Mouse (Mus musculus): ENCODE results near the gene Oas2. TPM values are rescaled to one million over a fixed set of nuclear protein-coding genes. Genes with fewer than 3 reads are reported as not detected.

The Oas2 gene
- polyA plus RNA-seq, 1 experiment: not detected

DNA sequence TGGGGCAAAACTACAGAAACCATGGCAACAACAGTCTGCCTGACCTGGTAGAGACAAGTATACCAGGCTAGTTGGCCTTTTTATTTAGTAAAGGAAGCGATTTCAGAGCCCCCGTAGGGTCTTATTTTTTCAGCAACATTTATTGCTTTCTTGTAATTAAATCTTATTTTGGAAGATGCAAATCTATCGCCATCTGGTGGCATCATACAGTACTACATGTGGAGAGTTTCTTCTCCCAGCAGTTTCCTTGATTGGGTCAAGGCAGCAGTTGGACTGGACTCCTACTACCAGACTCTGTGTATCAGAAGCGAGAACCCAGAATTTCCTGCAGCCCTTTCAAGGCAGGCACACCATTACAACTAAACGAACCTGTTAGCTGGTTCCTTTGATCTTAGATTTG lies 3.2 kb downstream of the Oas2 start:
- no peak for TF ChIP-seq TAL1 (IDR thresholded peaks at IDR 0.05; ENCODE audit: low read length)
- no peak for TF ChIP-seq GATA1 (IDR thresholded peaks at IDR 0.05; ENCODE audit: low read length)
- no peaks in the 10 kb centered on the region for H3K4me1 ChIP-seq (ENCODE audit: control insufficient read depth)

GRCm38 (mm10) chr5:120742125-120742524 lies 7.5 kb downstream of the Oas2 start:
- Histone ChIP-seq H3K4me1 (ENCODE audit: control insufficient read depth) (no peaks in the 10 kb centered on the region), H3K9me3 (ENCODE audit: control insufficient read depth, low read length) (no peaks in the 10 kb centered on the region), H3K4me3 (replicated peaks) (no peak overlapping the region), H3K27me3 (ENCODE audit: control insufficient read depth) (no peaks in the 10 kb centered on the region), H3K36me3 (ENCODE audit: control insufficient read depth) (no peaks in the 10 kb centered on the region)
- TF ChIP-seq GATA1 (IDR thresholded peaks at IDR 0.05; ENCODE audit: low read length) (no peak), TAL1 (IDR thresholded peaks at IDR 0.05; ENCODE audit: low read length) (no peak)

More for the DNA sequence above, 3.2 kb downstream of the Oas2 start:
- Histone ChIP-seq H3K27me3 (ENCODE audit: control insufficient read depth) (no peaks in the 10 kb centered on the region), H3K36me3 (ENCODE audit: control insufficient read depth) (no peaks in the 10 kb centered on the region), H3K9me3 (ENCODE audit: control insufficient read depth, low read length) (no peaks in the 10 kb centered on the region), H3K4me3 (replicated peaks) (no peak overlapping the region)

- Histone ChIP-seq H3K4me1 (ENCODE audit: control insufficient read depth) (no peaks in the 10 kb centered on the region), H3K27me3 (ENCODE audit: control insufficient read depth) (no peaks in the 10 kb centered on the region), H3K9me3 (ENCODE audit: control insufficient read depth, low read length) (no peaks in the 10 kb centered on the region), H3K36me3 (ENCODE audit: control insufficient read depth) (no peaks in the 10 kb centered on the region), H3K4me3 (replicated peaks) (no peak overlapping the region)
- TF ChIP-seq GATA1 (IDR thresholded peaks at IDR 0.05; ENCODE audit: low read length) (no peak), TAL1 (IDR thresholded peaks at IDR 0.05; ENCODE audit: low read length) (no peak)
Observed at GRCm38 (mm10) chr5:120734380-120734990, 15.2 kb downstream of the Oas2 start.

- H3K27me3 ChIP-seq (ENCODE audit: control insufficient read depth): no peaks in the 10 kb centered on the region
- no peaks in the 10 kb centered on the region for H3K4me1 ChIP-seq (ENCODE audit: control insufficient read depth)
- no peaks in the 10 kb centered on the region for H3K9me3 ChIP-seq (ENCODE audit: control insufficient read depth, low read length)
- H3K36me3 ChIP-seq (ENCODE audit: control insufficient read depth): no peaks in the 10 kb centered on the region
- TF ChIP-seq GATA1 (IDR thresholded peaks at IDR 0.05; ENCODE audit: low read length) (no peak), TAL1 (IDR thresholded peaks at IDR 0.05; ENCODE audit: low read length) (no peak)
- H3K4me3 ChIP-seq (replicated peaks): no peak overlapping the region
Observed at GRCm38 (mm10) chr5:120733696-120734095, 16.0 kb downstream of the Oas2 start.

DNA sequence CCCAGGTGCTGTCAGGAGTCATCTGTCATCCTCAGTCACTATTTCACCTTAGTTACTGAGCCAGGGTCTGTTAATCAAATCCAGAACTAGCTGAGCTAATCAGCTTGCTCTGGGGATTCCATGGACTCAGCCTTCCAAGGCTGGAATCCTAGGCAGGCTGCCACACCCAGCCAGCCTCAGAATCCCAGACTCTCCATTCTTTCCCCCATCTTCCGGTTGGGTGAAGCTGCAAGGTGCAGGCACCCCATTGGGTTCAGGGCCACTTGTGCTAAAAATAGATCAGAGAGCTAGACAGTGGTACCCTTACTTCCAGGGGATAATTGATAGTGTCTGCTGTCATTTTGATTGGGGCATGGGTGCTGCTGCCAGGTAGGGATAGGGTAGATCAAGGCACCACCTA lies 16.9 kb downstream of the Oas2 start:
- Histone ChIP-seq H3K9me3 (ENCODE audit: control insufficient read depth, low read length) (no peaks in the 10 kb centered on the region), H3K4me3 (replicated peaks) (no peak overlapping the region), H3K36me3 (ENCODE audit: control insufficient read depth) (no peaks in the 10 kb centered on the region), H3K4me1 (ENCODE audit: control insufficient read depth) (no peaks in the 10 kb centered on the region), H3K27me3 (ENCODE audit: control insufficient read depth) (no peaks in the 10 kb centered on the region)
- TF ChIP-seq GATA1 (IDR thresholded peaks at IDR 0.05; ENCODE audit: low read length): no peak
- no peak for TF ChIP-seq TAL1 (IDR thresholded peaks at IDR 0.05; ENCODE audit: low read length)

DNA sequence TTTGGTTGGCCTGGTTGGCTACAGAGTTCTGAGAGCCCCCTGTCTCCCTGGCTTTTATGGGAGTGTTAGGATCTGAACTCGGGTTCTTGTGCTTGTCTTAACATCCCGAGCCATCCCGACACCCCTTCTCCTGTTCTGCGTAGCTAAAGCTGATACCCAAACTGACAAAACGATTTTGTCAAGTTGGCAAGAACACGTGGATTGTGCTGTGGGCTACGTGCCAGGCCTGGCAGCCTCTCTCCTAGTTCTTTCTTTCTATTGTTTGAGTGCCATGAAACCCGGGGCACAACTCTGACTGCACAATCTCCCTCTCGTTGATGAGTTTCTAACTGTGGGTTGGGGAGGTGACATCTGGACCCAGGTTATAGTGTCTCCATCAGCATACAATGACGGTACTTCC lies 20.3 kb downstream of the Oas2 start:
- Histone ChIP-seq H3K4me3 (replicated peaks) (no peak overlapping the region), H3K9me3 (ENCODE audit: control insufficient read depth, low read length) (no peaks in the 10 kb centered on the region), H3K4me1 (ENCODE audit: control insufficient read depth) (no peaks in the 10 kb centered on the region), H3K36me3 (ENCODE audit: control insufficient read depth) (no peaks in the 10 kb centered on the region), H3K27me3 (ENCODE audit: control insufficient read depth) (no peaks in the 10 kb centered on the region)
- TF ChIP-seq TAL1 (IDR thresholded peaks at IDR 0.05; ENCODE audit: low read length) (no peak), GATA1 (IDR thresholded peaks at IDR 0.05; ENCODE audit: low read length) (no peak)

- no peaks in the 10 kb centered on the region for H3K27me3 ChIP-seq (ENCODE audit: control insufficient read depth)
- no peaks in the 10 kb centered on the region for H3K36me3 ChIP-seq (ENCODE audit: control insufficient read depth)
- H3K4me3 ChIP-seq (replicated peaks): no peak overlapping the region
- H3K4me1 ChIP-seq (ENCODE audit: control insufficient read depth): no peaks in the 10 kb centered on the region
- TF ChIP-seq GATA1 (IDR thresholded peaks at IDR 0.05; ENCODE audit: low read length) (no peak), TAL1 (IDR thresholded peaks at IDR 0.05; ENCODE audit: low read length) (no peak)
- no peaks in the 10 kb centered on the region for H3K9me3 ChIP-seq (ENCODE audit: control insufficient read depth, low read length)
Observed at GRCm38 (mm10) chr5:120725811-120726455, 23.7 kb downstream of the Oas2 start.

GRCm38 (mm10) chr5:120721005-120721404 lies 28.6 kb downstream of the Oas2 start:
- Histone ChIP-seq H3K4me3 (replicated peaks) (no peak overlapping the region), H3K27me3 (ENCODE audit: control insufficient read depth) (no peaks in the 10 kb centered on the region), H3K4me1 (ENCODE audit: control insufficient read depth) (no peaks in the 10 kb centered on the region), H3K36me3 (ENCODE audit: control insufficient read depth) (no peaks in the 10 kb centered on the region), H3K9me3 (ENCODE audit: control insufficient read depth, low read length) (peaks cover 4% of the 10 kb centered on the region)
- TF ChIP-seq TAL1 (IDR thresholded peaks at IDR 0.05; ENCODE audit: low read length) (no peak), GATA1 (IDR thresholded peaks at IDR 0.05; ENCODE audit: low read length) (no peak)

GRCm38 (mm10) chr5:120718600-120719378 lies 30.9 kb downstream of the Oas2 start:
- peaks cover 4% of the 10 kb centered on the region for H3K9me3 ChIP-seq (ENCODE audit: control insufficient read depth, low read length)
- H3K27me3 ChIP-seq (ENCODE audit: control insufficient read depth): peaks cover 3% of the 10 kb centered on the region; the same call in 1 of the 2 replicates
- no peak overlapping the region for H3K4me3 ChIP-seq (replicated peaks)
- H3K36me3 ChIP-seq (ENCODE audit: control insufficient read depth): no peaks in the 10 kb centered on the region
- no peak for TF ChIP-seq GATA1 (IDR thresholded peaks at IDR 0.05; ENCODE audit: low read length)
- TF ChIP-seq TAL1 (IDR thresholded peaks at IDR 0.05; ENCODE audit: low read length): no peak
- no peaks in the 10 kb centered on the region for H3K4me1 ChIP-seq (ENCODE audit: control insufficient read depth)

Data from erythroblast, embryonic 14.5 days (primary cell).